Mouse (Mus musculus) stomach, embryonic 14.5 days (tissue): ENCODE results near the gene Gabrb3. TPM values are rescaled to one million over a fixed set of nuclear protein-coding genes. Genes with fewer than 3 reads are reported as not detected.

Experiments
- ATAC-seq: fragments of 200-750 bp; cut with Nextera tagmentation; 2 replicates; pipeline ENCODE4 v1.8.0; 2017; ENCODE audit warnings: low read depth, moderate TSS enrichment; ENCODE audit not compliant: insufficient number of reproducible peaks, insufficient read depth, low FRiP score
- H3K27ac ChIP-seq: fragments of 300-500 bp; sonication (generic); 2 replicates; pipeline ENCODE4 v1.5.1; 2014; ENCODE audit warnings: mild to moderate bottlenecking, low read length, moderate library complexity, mixed read lengths
- H3K27me3 ChIP-seq: fragments of 300-500 bp; sonication (generic); 2 replicates; pipeline ENCODE4 v1.6.1; 2014; ENCODE audit warnings: low read length, control low read depth, mixed read lengths; ENCODE audit not compliant: control insufficient read depth, insufficient read depth
- H3K36me3 ChIP-seq: fragments of 300-500 bp; sonication (generic); 2 replicates; pipeline ENCODE4 v1.6.1; 2014; ENCODE audit warnings: mild to moderate bottlenecking, control low read depth, low read length, moderate library complexity, mixed read lengths; ENCODE audit not compliant: control insufficient read depth, insufficient read depth
- H3K4me1 ChIP-seq: fragments of 300-500 bp; sonication (generic); 2 replicates; pipeline ENCODE4 v1.6.1; 2014; ENCODE audit warnings: low read length, control low read depth, mixed read lengths; ENCODE audit not compliant: control insufficient read depth, insufficient read depth
- H3K4me2 ChIP-seq: fragments of 300-500 bp; sonication (generic); replicated peaks from 2 replicates; pipeline ENCODE4 v1.6.1; 2014; ENCODE audit warnings: low read depth, low read length, control low read depth
- H3K4me3 ChIP-seq: fragments of 300-500 bp; sonication (generic); 2 replicates; pipeline ENCODE4 v1.5.1; 2014; ENCODE audit warnings: low read depth, low read length, control low read depth
- H3K9ac ChIP-seq: fragments of 300-500 bp; sonication (generic); replicated peaks from 2 replicates; pipeline ENCODE4 v1.6.1; 2014; ENCODE audit warnings: low read depth, mild to moderate bottlenecking, control low read depth, low read length, moderate library complexity, mixed read lengths
- H3K9me3 ChIP-seq: fragments of 300-500 bp; sonication (generic); 2 replicates; pipeline ENCODE4 v1.6.1; 2016; ENCODE audit warnings: low read depth, low read length, control low read depth; ENCODE audit not compliant: control insufficient read depth
- WGBS: fragments of 180-500 bp; shearing (Covaris S2); extraction: QIAGEN DNeasy Blood & Tissue Kit; methylation state at CpG from one replicate; pipeline ENCODE4 v1.1.7; 2014; 5-methylcytosine and 5-hydroxymethylcytosine counted together
- polyA plus RNA-seq: library from polyadenylated mRNA; unstranded; fragments of >200 nt; fragmentation: Nextera tagmentation; extraction: Ambion mirVana; gene quantifications from 2 replicates; pipeline ENCODE4 v1.2.1, GENCODE M21; 2014

Gabrb3 gene
- polyA plus RNA-seq, 1 experiment from 2014 or later: 5.1 TPM

GRCm38 (mm10) chr7:57421044-57421443, 1.6 kb downstream of the Gabrb3 start:
- Histone ChIP-seq H3K27ac (no peak overlapping the region), H3K4me3 (no peak overlapping the region), H3K36me3 (no peaks in the 10 kb centered on the region), H3K27me3 (no peaks in the 10 kb centered on the region), H3K4me1 (no peaks in the 10 kb centered on the region), H3K9me3 (no peaks in the 10 kb centered on the region), H3K4me2 (no peak overlapping the region), H3K9ac (no peak overlapping the region)
- 74% methylated on average over 1 of the region's 1 CpGs for WGBS
- no peak for ATAC-seq

GRCm38 (mm10) chr7:57422675-57423074, 3.2 kb downstream of the Gabrb3 start:
- no peaks in the 10 kb centered on the region for H3K36me3 ChIP-seq
- H3K9ac ChIP-seq: no peak overlapping the region
- no peaks in the 10 kb centered on the region for H3K9me3 ChIP-seq
- H3K4me2 ChIP-seq: no peak overlapping the region
- H3K4me3 ChIP-seq: no peak overlapping the region
- H3K4me1 ChIP-seq: no peaks in the 10 kb centered on the region
- WGBS: 95% methylated on average over 1 of the region's 1 CpGs
- no peak overlapping the region for H3K27ac ChIP-seq
- no peaks in the 10 kb centered on the region for H3K27me3 ChIP-seq
- no peak for ATAC-seq

GRCm38 (mm10) chr7:57448239-57448638, 28.7 kb downstream of the Gabrb3 start:
- H3K27me3 ChIP-seq: no peaks in the 10 kb centered on the region
- H3K27ac ChIP-seq: no peak overlapping the region
- WGBS: 55% methylated on average over 1 of the region's 1 CpGs
- H3K36me3 ChIP-seq: no peaks in the 10 kb centered on the region
- no peak overlapping the region for H3K4me2 ChIP-seq
- no peak overlapping the region for H3K4me3 ChIP-seq
- no peaks in the 10 kb centered on the region for H3K9me3 ChIP-seq
- no peak for ATAC-seq
- no peaks in the 10 kb centered on the region for H3K4me1 ChIP-seq
- H3K9ac ChIP-seq: no peak overlapping the region

GRCm38 (mm10) chr7:57460354-57460753, 40.9 kb downstream of the Gabrb3 start:
- no peak for ATAC-seq
- Histone ChIP-seq H3K9me3 (no peaks in the 10 kb centered on the region), H3K9ac (no peak overlapping the region), H3K27me3 (no peaks in the 10 kb centered on the region), H3K4me1 (no peaks in the 10 kb centered on the region), H3K4me3 (no peak overlapping the region), H3K27ac (no peak overlapping the region), H3K4me2 (no peak overlapping the region), H3K36me3 (no peaks in the 10 kb centered on the region)
- WGBS: 64% methylated on average over 5 of the region's 5 CpGs

GRCm38 (mm10) chr7:57471316-57471715, 51.8 kb downstream of the Gabrb3 start:
- Histone ChIP-seq H3K4me1 (no peaks in the 10 kb centered on the region), H3K36me3 (no peaks in the 10 kb centered on the region), H3K9ac (no peak overlapping the region), H3K27me3 (no peaks in the 10 kb centered on the region), H3K4me3 (no peak overlapping the region), H3K9me3 (no peaks in the 10 kb centered on the region), H3K4me2 (no peak overlapping the region), H3K27ac (no peak overlapping the region)
- no peak for ATAC-seq
- 86% methylated on average over 1 of the region's 1 CpGs for WGBS

GRCm38 (mm10) chr7:57473811-57474525, 54.5 kb downstream of the Gabrb3 start:
- Histone ChIP-seq H3K9me3 (no peaks in the 10 kb centered on the region), H3K27ac (no peak overlapping the region), H3K9ac (no peak overlapping the region), H3K27me3 (no peaks in the 10 kb centered on the region), H3K4me3 (no peak overlapping the region), H3K4me2 (no peak overlapping the region), H3K4me1 (no peaks in the 10 kb centered on the region), H3K36me3 (no peaks in the 10 kb centered on the region)
- 72% methylated on average over 4 of the region's 4 CpGs for WGBS
- peak; percentile 46; the same call in 1 of the 2 replicates for ATAC-seq

- H3K27me3 ChIP-seq: no peaks in the 10 kb centered on the region
- no peak overlapping the region for H3K4me2 ChIP-seq
- H3K27ac ChIP-seq: no peak overlapping the region
- no peak overlapping the region for H3K4me3 ChIP-seq
- no peak overlapping the region for H3K9ac ChIP-seq
- no peak for ATAC-seq
- no peaks in the 10 kb centered on the region for H3K36me3 ChIP-seq
- H3K4me1 ChIP-seq: no peaks in the 10 kb centered on the region
- no peaks in the 10 kb centered on the region for H3K9me3 ChIP-seq
Measured at GRCm38 (mm10) chr7:57482896-57483295, 63.4 kb downstream of the Gabrb3 start.

- no peaks in the 10 kb centered on the region for H3K4me1 ChIP-seq
- no peaks in the 10 kb centered on the region for H3K9me3 ChIP-seq
- H3K9ac ChIP-seq: no peak overlapping the region
- H3K4me3 ChIP-seq: no peak overlapping the region
- no peaks in the 10 kb centered on the region for H3K27me3 ChIP-seq
- no peak for ATAC-seq
- no peak overlapping the region for H3K4me2 ChIP-seq
- H3K27ac ChIP-seq: no peak overlapping the region
- H3K36me3 ChIP-seq: no peaks in the 10 kb centered on the region
- 80% methylated on average over 6 of the region's 6 CpGs for WGBS
Measured at GRCm38 (mm10) chr7:57486907-57487306, 67.4 kb downstream of the Gabrb3 start.

- no peaks in the 10 kb centered on the region for H3K9me3 ChIP-seq
- no peaks in the 10 kb centered on the region for H3K36me3 ChIP-seq
- no peak overlapping the region for H3K27ac ChIP-seq
- H3K9ac ChIP-seq: no peak overlapping the region
- no peak for ATAC-seq
- 73% methylated on average over 4 of the region's 4 CpGs for WGBS
- no peak overlapping the region for H3K4me3 ChIP-seq
- no peak overlapping the region for H3K4me2 ChIP-seq
- no peaks in the 10 kb centered on the region for H3K4me1 ChIP-seq
- H3K27me3 ChIP-seq: no peaks in the 10 kb centered on the region
Measured at GRCm38 (mm10) chr7:57491795-57492194, 72.3 kb downstream of the Gabrb3 start.
